Mouse (Mus musculus) bone marrow macrophage, adult 2 months (primary cell): ENCODE results near the gene Dnmbp. TPM values are rescaled to one million over a fixed set of nuclear protein-coding genes. Genes with fewer than 3 reads are reported as not detected.

Experiments
- H3K27ac ChIP-seq: 2 replicates; pipeline ENCODE4 v1.5.1; 2012; ENCODE audit warnings: low read depth, low read length; ENCODE audit not compliant: insufficient read depth
- H3K4me1 ChIP-seq: 2 replicates; pipeline ENCODE4 v1.6.1; 2012; ENCODE audit warnings: low read length; ENCODE audit not compliant: control insufficient read depth, insufficient read depth
- H3K4me3 ChIP-seq: 2 replicates; pipeline ENCODE4 v1.5.1; 2012; ENCODE audit warnings: mild to moderate bottlenecking, low read length, moderate library complexity; ENCODE audit not compliant: insufficient read depth
- CTCF ChIP-seq: IDR thresholded peaks from 2 replicates; pipeline ENCODE4 v1.5.1; 2012; ENCODE audit warnings: low read depth, mild to moderate bottlenecking, low read length, moderate library complexity
- POLR2A ChIP-seq: IDR thresholded peaks from 2 replicates; pipeline ENCODE4 v1.6.1; 2012; ENCODE audit warnings: mild to moderate bottlenecking, low read depth, low read length, borderline replicate concordance
- polyA plus RNA-seq: library from polyadenylated mRNA; stranded (reverse); fragments of >200 nt; gene quantifications from 2 replicates; pipeline ENCODE4 v1.2.4, GENCODE M21; 2012; ENCODE audit not compliant: missing spikeins, insufficient read depth, insufficient read length

Gene Dnmbp
- polyA plus RNA-seq, 1 experiment = 13.5 TPM

- TF ChIP-seq CTCF (no peak), POLR2A (no peak)
- Histone ChIP-seq H3K4me3 (no peak overlapping the region), H3K27ac (no peak overlapping the region), H3K4me1 (no peaks in the 10 kb centered on the region)
These were observed 4.6 kb upstream of the Dnmbp start for GRCm38 (mm10) chr19:43944566-43944965.

DNA sequence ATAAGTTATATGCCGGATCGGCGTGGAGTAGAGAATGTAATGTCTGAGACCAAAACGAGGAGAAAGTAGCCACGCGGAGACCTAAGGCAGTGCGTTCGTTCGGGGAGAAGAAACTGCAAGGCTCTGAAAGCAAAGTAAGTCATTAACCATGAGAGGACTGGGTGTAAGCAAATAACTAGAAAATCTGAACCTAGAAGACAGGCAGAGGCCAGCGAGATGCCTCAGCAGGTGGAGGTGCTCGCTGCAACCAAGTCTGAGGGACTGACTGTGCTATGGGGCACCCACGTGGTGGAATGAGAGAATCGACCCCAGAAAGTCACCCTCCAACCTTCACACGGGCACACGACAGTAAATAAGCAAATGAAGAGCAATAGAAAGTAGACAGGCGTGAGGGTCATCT, 3.1 kb upstream of the Dnmbp start:
- no peak overlapping the region for H3K4me3 ChIP-seq
- TF ChIP-seq POLR2A (no peak), CTCF (no peak)
- peaks cover 9% of the 10 kb centered on the region for H3K4me1 ChIP-seq
- no peak overlapping the region for H3K27ac ChIP-seq

DNA sequence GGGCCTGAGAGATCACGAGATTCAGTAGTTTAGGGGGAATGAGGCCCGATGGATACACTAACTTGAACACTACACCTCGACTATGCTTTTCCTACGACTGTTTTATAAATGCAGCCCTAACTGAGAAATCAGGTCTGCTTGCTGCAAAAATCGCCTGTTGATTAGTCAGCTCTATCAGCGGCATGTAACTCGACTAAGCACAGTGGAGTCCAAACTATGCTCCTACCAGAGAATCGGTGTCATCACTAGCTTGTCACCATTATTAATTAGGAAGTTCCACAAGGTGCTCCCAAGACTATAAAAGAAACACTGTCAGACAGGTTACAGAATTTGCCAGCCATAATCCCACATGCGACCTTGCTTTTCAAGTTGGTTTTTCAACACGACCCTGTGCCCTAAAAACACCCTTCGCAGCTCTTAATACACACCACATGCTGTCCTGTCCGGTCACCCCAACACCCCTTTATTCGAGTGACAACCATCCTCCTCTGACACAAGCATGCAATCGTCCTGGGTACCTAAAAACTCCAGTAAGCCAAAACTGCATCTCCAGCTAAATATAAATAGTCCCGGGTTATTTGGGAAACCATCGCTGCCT, 721 bp downstream of the Dnmbp start:
- H3K27ac ChIP-seq = no peak overlapping the region
- peak overlapping the region; percentile 54 for H3K4me3 ChIP-seq
- H3K4me1 ChIP-seq = peaks cover 13% of the 10 kb centered on the region
- TF ChIP-seq CTCF (no peak), POLR2A (no peak)

DNA sequence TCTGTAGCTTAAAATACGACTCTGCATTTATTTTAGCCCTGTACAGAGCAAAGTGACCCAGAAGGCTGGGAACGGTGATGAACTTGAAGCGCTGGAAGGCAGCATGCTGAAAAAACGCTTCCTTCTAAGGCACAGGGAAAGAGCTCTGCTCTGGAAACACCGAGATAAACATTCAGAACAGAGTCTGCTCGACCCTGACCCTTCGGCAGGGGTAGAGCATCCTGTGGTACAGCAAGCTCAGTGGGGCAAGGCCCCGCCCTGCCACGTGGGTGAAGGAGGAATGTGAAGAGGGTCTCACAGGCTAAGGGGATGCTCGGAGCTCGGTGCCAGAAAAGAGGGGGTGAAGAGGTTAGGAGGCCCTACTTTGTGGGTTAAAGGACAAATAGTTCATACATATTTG, 1.6 kb downstream of the Dnmbp start:
- H3K4me3 ChIP-seq = no peak overlapping the region
- no peak overlapping the region for H3K27ac ChIP-seq
- peaks cover 13% of the 10 kb centered on the region for H3K4me1 ChIP-seq
- TF ChIP-seq POLR2A (no peak), CTCF (no peak)

DNA sequence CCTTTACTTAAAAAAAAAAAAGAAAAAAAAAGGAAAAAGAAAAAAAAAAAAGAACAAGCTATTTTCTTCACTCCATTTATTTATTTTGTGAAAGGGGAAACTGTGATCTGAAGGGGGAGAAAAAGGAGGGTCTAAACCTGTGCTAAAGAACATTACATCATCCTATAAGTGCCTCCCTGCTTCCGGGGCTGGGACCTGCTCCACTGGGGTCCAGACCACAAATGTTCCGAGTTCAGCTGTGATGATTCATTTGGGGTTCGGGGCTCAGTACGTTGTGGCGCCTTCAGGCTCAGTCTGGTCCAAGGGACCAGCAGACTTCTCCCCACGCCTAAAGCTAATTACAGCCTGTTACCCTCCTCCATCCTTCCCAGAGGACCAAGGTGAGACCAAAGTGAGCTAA, 9.1 kb downstream of the Dnmbp start:
- TF ChIP-seq CTCF (no peak), POLR2A (no peak)
- peak overlapping the region; percentile 94 for H3K27ac ChIP-seq
- H3K4me3 ChIP-seq = no peak overlapping the region
- peaks cover 30% of the 10 kb centered on the region for H3K4me1 ChIP-seq

- peaks cover 34% of the 10 kb centered on the region for H3K4me1 ChIP-seq
- H3K27ac ChIP-seq = peak overlapping the region; percentile 94
- H3K4me3 ChIP-seq = no peak overlapping the region
- TF ChIP-seq CTCF (no peak), POLR2A (no peak)
These were observed 9.6 kb downstream of the Dnmbp start for GRCm38 (mm10) chr19:43930366-43930765.

- peaks cover 34% of the 10 kb centered on the region for H3K4me1 ChIP-seq
- H3K27ac ChIP-seq = peak overlapping the region; percentile 94
- no peak for TF ChIP-seq POLR2A
- no peak for TF ChIP-seq CTCF
- no peak overlapping the region for H3K4me3 ChIP-seq
These were observed 10.1 kb downstream of the Dnmbp start for GRCm38 (mm10) chr19:43929869-43930268.

DNA sequence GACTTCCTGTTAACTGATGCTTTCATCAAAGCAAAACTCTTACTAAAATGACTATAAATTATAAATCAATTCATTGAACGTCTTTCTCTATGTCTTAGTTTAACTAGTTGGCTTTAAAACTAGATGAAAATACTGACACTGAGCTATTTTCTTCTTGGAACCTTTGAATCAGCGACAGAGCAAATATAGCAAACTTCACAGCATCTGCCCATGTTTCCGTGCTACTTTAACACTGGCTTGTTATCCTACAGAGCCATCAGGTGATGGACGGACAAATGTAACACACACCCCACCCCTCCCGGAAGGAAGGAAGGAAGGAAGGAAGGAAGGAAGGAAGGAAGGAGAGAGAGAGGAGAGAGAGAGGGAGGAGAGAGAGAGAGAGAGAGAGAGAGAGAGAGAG, 12.0 kb downstream of the Dnmbp start:
- Histone ChIP-seq H3K27ac (no peak overlapping the region), H3K4me1 (peaks cover 34% of the 10 kb centered on the region)
- no peak for TF ChIP-seq POLR2A

GRCm38 (mm10) chr19:43927057-43927456, 12.9 kb downstream of the Dnmbp start:
- Histone ChIP-seq H3K4me1 (peaks cover 34% of the 10 kb centered on the region), H3K27ac (0 out of 2 replicates have a peak overlapping the region, but pooled peaks have one; percentile 24), H3K4me3 (no peak overlapping the region)
- no peak for TF ChIP-seq CTCF
- TF ChIP-seq POLR2A = no peak

More for the DNA sequence above, 12.0 kb downstream of the Dnmbp start:
- no peak overlapping the region for H3K4me3 ChIP-seq

GRCm38 (mm10) chr19:43926141-43926987, 13.6 kb downstream of the Dnmbp start:
- Histone ChIP-seq H3K27ac (peak overlapping the region; percentile 25; the same call in 1 of the 2 replicates), H3K4me1 (peaks cover 31% of the 10 kb centered on the region), H3K4me3 (no peak overlapping the region)
- TF ChIP-seq POLR2A (no peak), CTCF (no peak)
